Comparison of ENCODE assay signal across 30 mouse cellular contexts in the genomic region with DNA sequence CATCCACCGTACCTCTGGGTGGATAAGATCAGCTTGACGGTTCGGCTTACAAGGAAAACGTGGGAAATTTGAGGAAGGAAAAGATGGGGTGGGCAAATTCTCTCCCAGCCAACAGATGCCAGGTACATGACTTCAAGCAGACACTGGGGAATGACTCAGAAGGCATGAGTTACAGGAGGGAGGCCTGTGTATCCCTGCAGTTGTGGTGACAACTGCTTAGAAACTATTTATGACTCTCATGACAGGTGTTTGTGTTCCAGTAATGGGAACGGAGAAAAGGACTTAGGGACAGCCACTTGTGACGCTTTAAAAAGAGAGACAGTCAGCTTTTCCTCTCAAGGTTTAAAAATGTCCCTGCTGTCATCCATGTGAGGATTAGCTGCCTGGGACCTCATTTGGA. TPM values are rescaled to one million over a fixed set of nuclear protein-coding genes. Genes with fewer than 3 reads are reported as not detected.
"Had no signal": no experiment of that assay in that cellular context is flagged by ENCODE, and none has a peak within 500 bp of the region (broad histone marks: within the 10 kb centered on the region; RNA-seq: fewer than 3 reads in every experiment).

No protein-coding gene starts in this region.

- H3K27me3 ChIP-seq: embryonic facial prominence, embryonic 12.5 days; embryonic facial prominence, embryonic 13.5 days; embryonic facial prominence, embryonic 15.5 days; forebrain, embryonic 12.5 days; forebrain, embryonic 15.5 days had no signal

- H3K4me2 ChIP-seq: embryonic facial prominence, embryonic 12.5 days; embryonic facial prominence, embryonic 13.5 days; embryonic facial prominence, embryonic 15.5 days; forebrain, embryonic 12.5 days; forebrain, embryonic 15.5 days; heart, embryonic 11.5 days had no signal

- H3K4me1 ChIP-seq: embryonic facial prominence, embryonic 12.5 days; embryonic facial prominence, embryonic 13.5 days; embryonic facial prominence, embryonic 15.5 days; forebrain, embryonic 10.5 days; forebrain, embryonic 12.5 days; heart, embryonic 10.5 days had no signal

- H3K4me3 ChIP-seq: embryonic facial prominence, embryonic 12.5 days; embryonic facial prominence, embryonic 13.5 days; embryonic facial prominence, embryonic 15.5 days; erythroblast, embryonic 14.5 days; forebrain, embryonic 10.5 days; forebrain, embryonic 12.5 days; forebrain, embryonic 15.5 days; gastrocnemius, adult 2 months; heart, adult 2 months; heart, embryonic 10.5 days had no signal

- DNase-seq: cerebellum, adult 8-10 months; cerebellum, adult 9-10 months; cerebellum, adult 9-11 months; cerebellum, postnatal 10 days; cerebellum, postnatal 14 days; cerebellum, postnatal 25 days; cerebellum, postnatal 36 days; embryo, embryonic 11 days; forebrain, postnatal 0 days; gastrocnemius, adult 2 months; gastrocnemius, postnatal 10 days; gastrocnemius, postnatal 14 days; gastrocnemius, postnatal 25 days; gastrocnemius, postnatal 36 days; heart, adult 18-20 months; heart, adult 2 months had no signal

- H3K9ac ChIP-seq: embryonic facial prominence, embryonic 12.5 days; embryonic facial prominence, embryonic 13.5 days; embryonic facial prominence, embryonic 15.5 days; forebrain, embryonic 12.5 days; forebrain, embryonic 15.5 days; forebrain, postnatal 0 days had no signal

- H3K9me3 ChIP-seq: embryonic facial prominence, embryonic 12.5 days; embryonic facial prominence, embryonic 13.5 days; embryonic facial prominence, embryonic 15.5 days; forebrain, embryonic 10.5 days; forebrain, embryonic 12.5 days; forebrain, embryonic 15.5 days; heart, embryonic 10.5 days had no signal

- ATAC-seq: forebrain, embryonic 14.5 days; forebrain, embryonic 15.5 days; forebrain, embryonic 16.5 days; forebrain, postnatal 0 days had no signal

- H3K27ac ChIP-seq: embryonic facial prominence, embryonic 12.5 days; embryonic facial prominence, embryonic 13.5 days; embryonic facial prominence, embryonic 15.5 days; forebrain, embryonic 10.5 days; forebrain, embryonic 12.5 days; forebrain, embryonic 15.5 days; gastrocnemius, adult 2 months; heart, adult 2 months; heart, embryonic 10.5 days had no signal

RNA-seq across cellular contexts. Expression of a gene that starts 11.3 kb away (rescaled TPM):
- total RNA-seq: gastrocnemius, adult 2 months had no signal

RNA-seq across cellular contexts. Expression of a gene that starts 22.3 kb away (rescaled TPM):
- total RNA-seq: forebrain, postnatal 0 days had no signal
- polyA plus RNA-seq: cortical plate, adult 2 months; erythroblast, embryonic 14.5 days; forebrain, embryonic 10.5 days; forebrain, embryonic 11.5 days; forebrain, embryonic 14.5 days; forebrain, embryonic 16.5 days; forebrain, postnatal 0 days; frontal cortex, adult 2 months had no signal
